Mouse (Mus musculus) MEL (cell line): ENCODE measurements around the gene Sec16b. TPM values are rescaled to one million over a fixed set of nuclear protein-coding genes. Genes with fewer than 3 reads are reported as not detected.

Source experiments
- DNase-seq: peaks from one replicate; pipeline ENCODE4 v3.0.0; 2011; ENCODE audit warnings: low read depth, low spot score
- H3K27ac ChIP-seq: 2 replicates; pipeline ENCODE4 v1.5.1; 2012; ENCODE audit warnings: low read depth, mild to moderate bottlenecking, control low read depth, low read length, moderate library complexity; ENCODE audit not compliant: control insufficient read depth
- H3K27me3 ChIP-seq, 2 experiments: fragments of 150-350 bp in 1 of 2; sonication (generic) in 1 of 2; 2 replicates each; pipeline ENCODE4 v1.6.1; 2012; ENCODE audit warnings: low read length in 2 of 2, mild to moderate bottlenecking in 2 of 2, improper control_type of control experiment in 1 of 2, moderate library complexity in 1 of 2; ENCODE audit not compliant: insufficient read depth in 2 of 2, control insufficient read depth in 1 of 2
- H3K36me3 ChIP-seq, 2 experiments: 2 replicates each; pipeline ENCODE4 v1.6.1; 2012 to 2014; ENCODE audit warnings: low read length in 2 of 2, improper control_type of control experiment in 1 of 2, inconsistent platforms in 1 of 2, mild to moderate bottlenecking in 1 of 2; ENCODE audit not compliant: insufficient read depth in 2 of 2, control insufficient read depth in 1 of 2
- H3K4me1 ChIP-seq, 2 experiments: fragments of 150-350 bp in 1 of 2; sonication (generic) in 1 of 2; 2 replicates each; pipeline ENCODE4 v1.6.1; 2012; ENCODE audit warnings: low read length in 2 of 2, improper control_type of control experiment in 1 of 2, mild to moderate bottlenecking in 1 of 2; ENCODE audit not compliant: insufficient read depth in 2 of 2, control insufficient read depth in 1 of 2
- H3K4me3 ChIP-seq, 2 experiments: fragments of 150-350 bp in 1 of 2; sonication (generic) in 1 of 2; 2 replicates each; pipeline ENCODE4 v1.5.1; 2012; ENCODE audit warnings: low read depth in 2 of 2, low read length in 2 of 2, mild to moderate bottlenecking in 2 of 2, moderate library complexity in 2 of 2, control low read depth in 1 of 2, improper control_type of control experiment in 1 of 2; ENCODE audit not compliant: control insufficient read depth in 1 of 2, insufficient read depth in 1 of 2
- H3K79me2 ChIP-seq: 2 replicates; pipeline ENCODE4 v1.6.1; 2012; ENCODE audit warnings: mild to moderate bottlenecking, low read length, moderate library complexity; ENCODE audit not compliant: control insufficient read depth, poor library complexity, insufficient read depth
- H3K9ac ChIP-seq: 2 replicates; pipeline ENCODE4 v1.6.1; 2012; ENCODE audit warnings: low read depth, mild to moderate bottlenecking, control low read depth, low read length, moderate library complexity; ENCODE audit not compliant: control insufficient read depth, poor library complexity, severe bottlenecking
- H3K9me3 ChIP-seq: fragments of 150-350 bp; sonication (generic); replicated peaks from 2 replicates; pipeline ENCODE4 v1.6.1; 2012; ENCODE audit warnings: mild to moderate bottlenecking, low read length, improper control_type of control experiment, moderate library complexity; ENCODE audit not compliant: insufficient read depth
- BHLHE40 ChIP-seq: IDR thresholded peaks from 2 replicates; pipeline ENCODE4 v1.6.1; 2012; ENCODE audit warnings: low read depth, mild to moderate bottlenecking, inconsistent platforms, low read length, improper control_type of control experiment, borderline replicate concordance
- CHD1 ChIP-seq: IDR thresholded peaks from 2 replicates; pipeline ENCODE4 v1.6.1; 2012; ENCODE audit warnings: low read depth, mild to moderate bottlenecking, inconsistent platforms, low read length, improper control_type of control experiment
- CHD2 ChIP-seq: IDR thresholded peaks from 2 replicates; pipeline ENCODE4 v1.6.1; 2011; ENCODE audit warnings: low read length, improper control_type of control experiment
- E2F4 ChIP-seq: IDR thresholded peaks from 2 replicates; pipeline ENCODE4 v1.6.1; 2011; ENCODE audit warnings: low read depth, low read length, improper control_type of control experiment, borderline replicate concordance
- JUND ChIP-seq: IDR thresholded peaks from 2 replicates; pipeline ENCODE4 v1.6.1; 2011; ENCODE audit warnings: low read depth, mild to moderate bottlenecking, improper control_type of control experiment, low read length
- MAZ ChIP-seq: IDR thresholded peaks from 2 replicates; pipeline ENCODE4 v1.6.1; 2012; ENCODE audit warnings: low read depth, mild to moderate bottlenecking, inconsistent platforms, low read length, improper control_type of control experiment
- MEF2A ChIP-seq: IDR thresholded peaks from 2 replicates; pipeline ENCODE4 v1.6.1; 2014; ENCODE audit warnings: low read depth, mild to moderate bottlenecking, inconsistent platforms, low read length, improper control_type of control experiment; ENCODE audit not compliant: poor library complexity, insufficient replicate concordance, severe bottlenecking; ENCODE audit errors: extremely low read depth
- MXI1 ChIP-seq: IDR thresholded peaks from 2 replicates; pipeline ENCODE4 v1.6.1; 2011; ENCODE audit warnings: mild to moderate bottlenecking, low read depth, low read length, improper control_type of control experiment
- MYB ChIP-seq: IDR thresholded peaks from 2 replicates; pipeline ENCODE4 v1.6.1; 2011; ENCODE audit warnings: mild to moderate bottlenecking, low read depth, low read length, improper control_type of control experiment
- POLR2AphosphoS2 ChIP-seq: IDR thresholded peaks from 2 replicates; pipeline ENCODE4 v1.6.1; 2011; ENCODE audit warnings: low read length, improper control_type of control experiment
- RCOR1 ChIP-seq: IDR thresholded peaks from 2 replicates; pipeline ENCODE4 v1.6.1; 2012; ENCODE audit warnings: low read depth, mild to moderate bottlenecking, inconsistent platforms, low read length, improper control_type of control experiment
- TCF12 ChIP-seq: IDR thresholded peaks from 2 replicates; pipeline ENCODE4 v1.6.1; 2014; ENCODE audit warnings: low read depth, mild to moderate bottlenecking, inconsistent platforms, low read length, improper control_type of control experiment, moderate library complexity
- UBTF ChIP-seq: IDR thresholded peaks from 2 replicates; pipeline ENCODE4 v1.6.1; 2012; ENCODE audit warnings: low read depth, mild to moderate bottlenecking, inconsistent platforms, low read length, improper control_type of control experiment, moderate library complexity, borderline replicate concordance; ENCODE audit not compliant: insufficient read depth
- USF1 ChIP-seq: IDR thresholded peaks from 2 replicates; pipeline ENCODE4 v1.6.1; 2014; ENCODE audit warnings: low read depth, mild to moderate bottlenecking, inconsistent platforms, low read length, improper control_type of control experiment, moderate library complexity
- USF2 ChIP-seq, 2 experiments: IDR thresholded peaks; 2 replicates each; pipeline ENCODE4 v1.6.1; 2011 to 2012; ENCODE audit warnings: improper control_type of control experiment in 2 of 2, low read length in 2 of 2, borderline replicate concordance in 1 of 2, inconsistent platforms in 1 of 2, low read depth in 1 of 2, mild to moderate bottlenecking in 1 of 2; ENCODE audit not compliant: insufficient read depth in 1 of 2
- ZC3H11A ChIP-seq: IDR thresholded peaks from 2 replicates; pipeline ENCODE4 v1.6.1; 2012; ENCODE audit warnings: low read depth, mild to moderate bottlenecking, inconsistent platforms, low read length, improper control_type of control experiment
- ZNF384 ChIP-seq: IDR thresholded peaks from 2 replicates; pipeline ENCODE4 v1.6.1; 2012; ENCODE audit warnings: low read depth, mild to moderate bottlenecking, inconsistent platforms, low read length, improper control_type of control experiment
- polyA plus RNA-seq, 2 experiments: library from polyadenylated mRNA; stranded (reverse) in 1 of 2; unstranded in 1 of 2; fragments of >175 nt in 1 of 2; fragments of >200 nt in 1 of 2; gene quantifications; 2 replicates each; pipeline versions ENCODE4 v1.2.1 to v1.2.4; 2012; ENCODE audit warnings: low replicate concordance in 2 of 2, low read depth in 1 of 2; ENCODE audit not compliant: insufficient read length in 2 of 2, insufficient read depth in 1 of 2, missing spikeins in 1 of 2
- total RNA-seq: library from RNA; depleted of rRNA; stranded (reverse); fragments of 300-350 nt; gene quantifications from 2 replicates; pipeline ENCODE4 v1.2.3, GENCODE M21; 2012

Gene Sec16b
- total and polyA plus RNA-seq, 3 experiments: 0.03 to 0.04 TPM; not detected in 1

DNA sequence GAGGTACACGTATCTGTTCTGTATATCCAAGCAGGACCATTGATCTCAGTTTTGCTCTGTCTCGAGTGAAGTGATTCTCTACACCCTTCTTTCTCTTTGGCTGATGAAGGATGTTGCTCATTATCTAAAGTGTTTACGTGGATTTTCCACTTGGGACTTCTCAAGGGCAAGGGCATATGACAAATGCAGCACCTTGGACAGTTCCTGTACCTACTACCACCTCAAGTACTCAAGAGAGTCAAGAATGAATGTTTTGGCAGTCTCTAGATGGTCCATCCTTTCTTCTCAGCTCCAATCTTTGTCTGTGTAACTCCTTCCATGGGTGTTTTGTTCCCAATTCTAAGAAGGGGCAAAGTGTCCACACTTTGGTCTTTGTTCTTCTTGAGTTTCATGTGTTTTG is 68.8 kb downstream of the Sec16b start:
- Histone ChIP-seq H3K27me3 (peaks cover 0 to 2% of the 10 kb centered on the region in 2 experiments), H3K36me3 (no peaks in the 10 kb centered on the region), H3K9me3 (no peaks in the 10 kb centered on the region), H3K4me3 (no peak overlapping the region), H3K9ac (no peak overlapping the region), H3K4me1 (no peaks in the 10 kb centered on the region), H3K27ac (no peak overlapping the region), H3K79me2 (no peaks in the 10 kb centered on the region)
- DNase-seq: no peak
- TF ChIP-seq RCOR1: no peak
- TF ChIP-seq POLR2AphosphoS2: no peak
- no peak for TF ChIP-seq E2F4
- TF ChIP-seq UBTF: no peak
- no peak for TF ChIP-seq TCF12
- TF ChIP-seq JUND: no peak
- TF ChIP-seq ZC3H11A: no peak
- no peak for TF ChIP-seq BHLHE40
- no peak for TF ChIP-seq USF1
- no peak for TF ChIP-seq MYB

DNA sequence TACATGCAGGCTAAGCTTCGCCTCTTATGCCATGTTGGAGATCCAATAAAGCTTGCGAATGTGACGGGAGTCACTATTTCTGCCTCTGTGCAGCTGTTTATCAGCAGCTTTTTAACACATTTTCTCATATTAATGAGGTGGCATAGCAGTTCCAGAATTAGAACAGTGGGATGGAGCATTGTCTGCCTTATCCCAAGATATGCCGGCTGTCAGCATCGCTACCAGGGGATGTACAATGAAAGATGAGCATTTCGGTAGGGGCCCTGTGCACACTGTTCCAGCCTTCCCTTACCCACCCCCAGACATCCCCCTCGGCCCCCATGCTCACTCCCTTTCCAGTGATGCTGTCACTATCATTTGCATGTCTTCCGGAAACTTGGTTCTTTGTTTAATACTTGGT is 71.8 kb downstream of the Sec16b start:
- Histone ChIP-seq H3K27me3 (peaks cover 0 to 2% of the 10 kb centered on the region in 2 experiments), H3K4me3 (no peak overlapping the region), H3K79me2 (no peaks in the 10 kb centered on the region), H3K9me3 (no peaks in the 10 kb centered on the region), H3K4me1 (no peaks in the 10 kb centered on the region), H3K9ac (no peak overlapping the region), H3K27ac (no peak overlapping the region), H3K36me3 (no peaks in the 10 kb centered on the region)
- TF ChIP-seq TCF12: no peak
- no peak for TF ChIP-seq MAZ
- TF ChIP-seq CHD1: no peak
- no peak for TF ChIP-seq POLR2AphosphoS2
- no peak for TF ChIP-seq USF2 (IDR thresholded peaks at IDR 0.05; ENCODE audit: borderline replicate concordance in 1 of 2, insufficient read depth in 1 of 2, low read depth in 1 of 2, low read length in 2 of 2)
- no peak for TF ChIP-seq MXI1
- TF ChIP-seq ZNF384: no peak
- DNase-seq: no peak

DNA sequence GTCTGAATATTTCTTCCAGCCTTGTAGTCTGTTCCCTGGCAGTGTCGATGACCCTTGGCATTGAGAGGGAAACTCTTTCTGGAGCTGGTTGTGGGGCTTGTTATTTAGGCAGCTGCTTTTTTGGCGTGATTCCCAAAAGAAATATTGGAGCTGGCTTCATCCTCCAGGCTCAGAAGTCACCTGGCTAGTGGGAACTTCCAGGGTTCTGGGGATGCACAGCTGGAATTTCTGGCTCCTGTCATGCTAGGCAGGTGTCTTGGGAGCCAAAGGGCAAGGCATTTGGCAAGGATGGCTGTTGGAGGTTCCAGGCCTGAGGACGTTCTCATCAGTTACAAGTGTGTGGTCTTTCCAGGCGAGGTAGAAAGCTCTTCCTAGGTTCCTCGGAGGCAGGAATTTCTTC is 80.0 kb downstream of the Sec16b start:
- no peak for DNase-seq
- H3K9ac ChIP-seq: no peak overlapping the region
- no peak overlapping the region for H3K27ac ChIP-seq
- no peaks in the 10 kb centered on the region for H3K9me3 ChIP-seq
- TF ChIP-seq MEF2A (no peak), ZC3H11A (no peak), CHD2 (no peak), MYB (no peak)
- H3K36me3 ChIP-seq: no peaks in the 10 kb centered on the region
- no peaks in the 10 kb centered on the region for H3K4me1 ChIP-seq
- H3K79me2 ChIP-seq: no peaks in the 10 kb centered on the region
- no peak overlapping the region for H3K4me3 ChIP-seq
- H3K27me3 ChIP-seq: peaks cover 0 to 6% of the 10 kb centered on the region in 2 experiments
